Mouse (Mus musculus) heart, postnatal 25 days (tissue): ENCODE results near the gene Fscn1. TPM values are rescaled to one million over a fixed set of nuclear protein-coding genes. Genes with fewer than 3 reads are reported as not detected.

Experiments
- total RNA-seq, 2 experiments: library from RNA; stranded (reverse); gene quantifications; 2 replicates each; pipeline ENCODE4 v1.2.3; 2021

Gene Fscn1
- total RNA-seq, 2 experiments from 2014 or later, result 36.6 to 42.8 TPM

Other genes starting within 250 kb of the Fscn1 start
- gene Tnrc18, start 142.7 kb upstream of the Fscn1 start, total RNA-seq, result 10 to 100 TPM; 50.5 to 59.1 TPM
- gene Fbxl18, start 64.9 kb upstream of the Fscn1 start, total RNA-seq, result 1 to 10 TPM; 5.4 to 6.0 TPM
- 100 to 1,000 TPM; 898 to 947 TPM for gene Actb, start 53.6 kb upstream of the Fscn1 start, total RNA-seq
- 10 to 100 TPM; 22.8 to 26.2 TPM for gene Rnf216, start 152.7 kb downstream of the Fscn1 start, total RNA-seq
- gene Olfr718-ps1, start 187.2 kb downstream of the Fscn1 start, total RNA-seq, result not detected
- gene Rbak, start 220.4 kb downstream of the Fscn1 start, total RNA-seq, result 1 to 10 TPM; 3.9 to 5.4 TPM
- gene Spdye4b, start 220.7 kb downstream of the Fscn1 start, total RNA-seq, result not detected